Mouse (Mus musculus) layer of hippocampus, adult 2 months (tissue): ENCODE data around the gene Gm11232. TPM values are rescaled to one million over a fixed set of nuclear protein-coding genes. Genes with fewer than 3 reads are reported as not detected.

ENCODE experiments used
- DNase-seq, 2 experiments: peaks; one replicate each; pipeline ENCODE4 v3.0.0; 2022; ENCODE audit warnings: low spot score in 2 of 2
- H3K27ac ChIP-seq: fragments of 200-600 bp; 2 replicates; pipeline ENCODE4 v1.8.1; 2022
- H3K4me3 ChIP-seq: fragments of 200-600 bp; 2 replicates; pipeline ENCODE4 v1.8.1; 2022; ENCODE audit warnings: mild to moderate bottlenecking
- CTCF ChIP-seq: fragments of 200-600 bp; conservative IDR thresholded peaks from 2 replicates; pipeline ENCODE4 v1.8.1; 2022; ENCODE audit warnings: antibody characterized with exemption, mild to moderate bottlenecking, moderate library complexity
- long read RNA-seq, 2 experiments: library from polyadenylated mRNA; stranded (forward); transcript quantifications; one replicate each; pipeline ENCODE4 v2.0.0; 2021; ENCODE audit warnings: borderline mapping rate in 2 of 2
- total RNA-seq, 2 experiments: library from RNA; stranded (reverse); gene quantifications; 2 replicates each; pipeline ENCODE4 v1.2.3; 2021

Gm11232 gene
- total RNA-seq: not detected
- long read RNA-seq, experiment 1: 0 reads
- long read RNA-seq, experiment 2: 0 reads

DNA sequence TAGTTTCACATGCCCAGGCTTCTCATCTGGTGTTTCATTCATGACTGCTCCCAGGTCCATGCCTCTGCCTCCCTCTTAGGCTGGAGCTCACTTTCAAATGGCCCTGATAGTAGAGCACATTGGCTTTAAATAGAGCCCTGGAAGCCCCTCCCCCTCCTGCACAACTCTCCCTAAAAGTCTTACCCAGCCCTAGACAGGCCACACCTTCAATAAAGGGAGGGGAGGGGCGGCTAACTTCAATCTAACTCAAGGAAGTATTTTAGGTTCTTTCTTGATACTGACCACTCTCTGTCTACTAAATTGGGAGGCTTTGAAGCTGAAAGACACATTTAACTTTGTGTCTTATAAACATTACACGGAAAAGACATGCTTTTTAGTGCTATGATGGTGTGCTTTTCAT, at the start of gene Gm11232:
Gene Gm11232 (minus strand): TSS at position 101 of the 400 bp plus-strand sequence.
- no peak for DNase-seq
- Histone ChIP-seq H3K4me3 (no peak within 1 kb of the TSS), H3K27ac (no peak within 1 kb of the TSS)
- no peak for TF ChIP-seq CTCF

DNA sequence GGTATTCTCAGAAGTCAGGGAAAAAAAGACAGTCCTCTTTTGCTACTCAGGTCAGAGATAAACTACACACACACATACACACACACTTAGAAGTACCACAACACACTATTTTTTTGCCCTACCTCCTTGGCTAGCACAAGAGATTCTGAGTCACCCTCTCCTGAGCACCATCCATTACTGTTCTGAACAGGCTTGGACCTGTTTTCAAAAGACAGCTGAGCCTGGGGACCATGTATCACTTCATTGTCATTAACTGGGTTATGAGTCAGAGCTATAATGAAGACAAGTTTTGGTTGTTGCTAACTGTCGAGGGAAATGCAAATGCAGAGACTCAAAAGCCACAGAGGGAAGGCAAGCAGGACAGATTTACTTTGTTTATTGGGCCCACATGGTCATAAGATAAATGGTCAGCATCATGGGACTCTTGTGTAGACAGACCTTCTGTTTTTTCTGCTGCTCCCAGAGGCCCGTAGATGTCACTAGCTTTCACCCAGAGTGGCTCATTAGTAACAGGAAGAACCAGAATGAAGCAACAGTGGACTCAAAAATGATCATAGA, 48.3 kb upstream of the Gm11232 start:
- TF ChIP-seq CTCF: no peak
- Histone ChIP-seq H3K4me3 (no peak overlapping the region), H3K27ac (no peak overlapping the region)
- no peak for DNase-seq

DNA sequence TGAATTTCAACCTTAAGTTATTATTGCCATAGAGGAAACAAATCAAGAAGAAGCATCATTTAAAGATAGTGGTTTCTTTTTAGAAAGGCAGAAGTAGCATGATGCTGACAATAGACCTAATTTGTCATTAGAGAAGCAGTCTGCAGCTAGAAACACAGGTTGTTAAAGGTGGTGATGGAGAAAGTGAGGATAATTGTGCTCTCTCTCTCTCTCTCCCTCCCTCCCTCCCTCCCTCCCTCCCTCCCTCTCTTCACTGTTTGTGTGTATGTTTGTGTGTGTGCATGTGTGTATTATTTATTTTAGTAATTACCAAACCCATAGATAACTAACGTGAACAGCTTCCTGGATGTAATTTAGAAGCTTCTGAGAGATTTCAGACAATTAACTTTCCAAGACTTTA, 7.8 kb upstream of the Gm11232 start:
- TF ChIP-seq CTCF: no peak
- Histone ChIP-seq H3K27ac (no peak overlapping the region), H3K4me3 (no peak overlapping the region)
- no peak for DNase-seq

DNA sequence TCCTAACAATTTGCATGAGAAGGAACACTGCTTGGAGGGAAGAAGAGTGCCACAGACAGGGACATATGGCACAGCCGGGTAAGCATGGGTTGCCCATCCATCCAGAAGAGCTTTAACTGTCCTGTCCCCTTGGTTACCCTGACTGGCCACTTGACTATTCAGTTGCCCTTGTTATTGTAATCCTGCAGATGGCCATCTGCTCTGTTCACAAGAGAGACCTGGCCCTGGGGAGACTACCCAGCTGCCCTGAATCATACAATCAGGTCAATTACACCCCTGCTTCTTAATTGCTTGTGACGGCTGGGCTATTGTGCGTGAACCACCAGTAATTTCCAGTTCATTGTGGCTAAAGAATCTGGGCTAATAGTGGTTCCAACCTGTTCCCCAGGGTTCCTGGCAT, 7.3 kb upstream of the Gm11232 start:
- no peak for TF ChIP-seq CTCF
- no peak overlapping the region for H3K4me3 ChIP-seq
- no peak for DNase-seq
- peak overlapping the region; percentile 41; the same call in 1 of the 2 replicates for H3K27ac ChIP-seq

DNA sequence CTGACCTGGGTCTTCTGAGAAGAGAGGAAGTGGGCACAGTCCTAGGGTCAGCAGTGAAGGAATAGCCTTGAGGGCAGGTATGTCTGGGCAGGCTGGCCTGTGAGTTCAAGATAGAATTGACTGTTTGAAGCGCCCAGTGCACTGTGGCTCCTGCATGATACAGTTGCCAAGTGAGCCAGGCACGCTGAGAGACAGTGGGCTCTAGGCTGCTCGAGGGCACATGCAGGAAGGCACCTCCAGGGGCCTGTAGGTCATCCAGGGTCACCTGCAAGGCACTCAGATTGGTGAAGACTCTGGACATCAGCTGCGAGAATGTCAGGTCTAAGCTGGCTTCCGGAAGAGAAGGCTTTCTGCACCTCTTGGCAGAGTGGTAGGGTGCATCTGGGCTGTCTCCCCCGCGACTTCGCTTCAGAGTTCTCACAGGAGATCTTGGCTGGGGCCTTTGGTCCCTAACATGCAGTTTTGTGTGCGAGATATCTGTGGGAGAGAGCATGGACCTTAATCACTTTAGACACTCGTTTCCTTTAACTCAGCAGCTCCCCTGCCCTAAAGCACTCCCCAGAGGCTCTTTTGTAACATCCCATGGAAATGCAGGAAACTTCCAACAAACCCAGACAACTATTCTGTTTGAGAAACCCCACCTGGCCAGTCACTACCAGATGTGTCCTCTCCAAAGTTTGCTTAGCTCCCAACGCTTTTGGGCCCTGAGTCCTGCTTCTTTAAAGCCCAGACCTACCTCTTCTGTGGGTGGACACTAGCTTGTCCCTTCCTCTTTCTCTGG, 1.1 kb downstream of the Gm11232 start:
- no peak for DNase-seq
- no peak for TF ChIP-seq CTCF
- Histone ChIP-seq H3K4me3 (no peak overlapping the region), H3K27ac (no peak overlapping the region)

DNA sequence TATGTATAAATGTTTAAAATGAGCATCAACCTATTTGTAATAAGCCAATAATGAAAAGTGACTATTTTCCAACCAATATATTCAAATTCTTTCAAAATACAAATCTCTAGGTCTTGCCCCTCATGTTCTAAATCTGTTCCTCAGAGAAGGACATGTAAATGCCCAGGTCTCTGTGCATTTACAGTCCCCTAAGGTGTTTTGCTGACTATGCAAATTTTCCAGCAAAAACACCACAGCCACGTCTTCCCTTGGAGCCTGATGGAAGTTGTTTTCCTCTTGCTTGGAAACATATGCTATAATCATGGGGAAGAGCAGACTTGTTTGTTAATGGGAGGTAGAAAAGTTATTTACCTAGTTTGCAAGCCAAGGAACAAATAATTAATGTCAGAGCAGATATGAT, 12.0 kb downstream of the Gm11232 start:
- no peak overlapping the region for H3K27ac ChIP-seq
- TF ChIP-seq CTCF: no peak
- H3K4me3 ChIP-seq: no peak overlapping the region
- no peak for DNase-seq

DNA sequence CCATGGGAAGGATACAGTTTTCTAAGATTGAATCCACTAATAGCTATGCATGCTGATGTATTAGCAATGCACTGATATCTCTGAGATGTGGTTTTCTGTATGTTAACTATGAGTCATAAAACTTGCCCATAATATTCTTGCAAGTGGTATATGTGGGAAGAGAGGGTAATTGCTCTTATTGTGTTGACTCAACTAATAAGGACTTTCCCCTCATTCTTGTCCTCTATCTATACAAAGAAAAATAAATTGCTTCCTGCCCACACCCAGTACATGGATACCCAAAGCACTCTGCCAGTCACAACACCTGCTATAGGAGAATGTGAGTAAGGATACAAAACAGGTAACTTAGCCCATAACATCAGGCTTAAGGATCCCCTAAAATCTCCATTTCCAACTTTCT, 21.2 kb downstream of the Gm11232 start:
- no peak overlapping the region for H3K27ac ChIP-seq
- H3K4me3 ChIP-seq: no peak overlapping the region
- no peak for DNase-seq
- TF ChIP-seq CTCF: no peak

DNA sequence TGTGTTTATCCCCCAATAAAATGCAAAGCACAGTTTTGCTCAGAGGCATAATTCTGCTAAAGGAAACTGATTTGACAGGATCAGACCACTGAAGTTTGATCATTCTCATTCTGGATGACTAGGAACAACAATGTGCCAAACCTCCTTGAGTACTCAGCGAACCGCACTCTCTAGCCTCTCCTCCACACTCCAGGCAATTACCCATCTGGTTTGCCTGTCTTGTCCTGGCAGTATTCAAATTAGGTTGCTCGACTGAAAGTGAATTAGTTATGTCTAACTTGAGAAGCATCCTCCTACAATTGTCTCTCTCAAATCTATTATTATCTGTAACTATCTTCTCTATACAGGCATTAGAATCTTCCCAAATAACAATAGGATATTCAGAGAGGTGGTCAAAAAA, 22.5 kb downstream of the Gm11232 start:
- no peak for DNase-seq
- no peak for TF ChIP-seq CTCF
- no peak overlapping the region for H3K4me3 ChIP-seq
- H3K27ac ChIP-seq: no peak overlapping the region

DNA sequence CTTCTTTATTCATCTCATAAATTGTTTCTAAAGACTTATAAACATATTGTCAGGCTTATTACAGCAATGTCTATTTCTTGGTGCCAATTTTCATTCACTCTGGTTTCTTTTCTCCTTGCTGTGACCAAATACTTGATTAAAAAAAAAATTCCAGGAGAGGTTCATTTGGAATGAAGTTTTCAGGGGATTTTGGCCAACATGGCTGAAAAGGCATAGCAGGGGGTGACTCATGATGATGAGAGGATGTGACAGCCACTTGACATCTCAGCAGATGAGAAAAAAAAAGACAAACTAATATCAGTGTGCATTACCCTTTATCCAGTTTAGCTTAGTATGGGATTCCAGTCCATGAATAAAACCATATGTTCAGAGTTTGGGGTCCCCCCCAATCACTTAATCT, 28.4 kb downstream of the Gm11232 start:
- no peak for DNase-seq
- Histone ChIP-seq H3K4me3 (no peak overlapping the region), H3K27ac (no peak overlapping the region)
- no peak for TF ChIP-seq CTCF

DNA sequence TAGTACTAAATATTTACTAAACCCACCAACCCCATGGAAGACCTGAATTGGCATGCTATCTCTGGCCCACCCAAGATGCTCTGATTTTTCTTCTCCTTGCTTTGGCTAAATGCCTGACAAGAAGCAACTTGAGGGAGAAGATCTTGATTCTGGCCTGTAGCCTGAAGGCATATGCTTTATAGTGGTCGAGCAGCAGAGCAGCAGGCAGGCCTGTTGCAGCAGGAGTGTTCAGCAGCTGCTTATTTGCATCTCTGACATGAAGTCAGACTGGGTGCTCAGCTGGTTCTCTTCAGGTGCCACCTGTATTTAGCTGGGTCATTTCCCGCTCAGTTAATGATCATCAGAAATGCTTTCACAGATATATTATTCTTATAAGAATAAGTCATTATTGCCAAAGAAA, 30.2 kb downstream of the Gm11232 start:
- TF ChIP-seq CTCF: no peak
- DNase-seq: no peak
- H3K27ac ChIP-seq: no peak overlapping the region
- H3K4me3 ChIP-seq: no peak overlapping the region

DNA sequence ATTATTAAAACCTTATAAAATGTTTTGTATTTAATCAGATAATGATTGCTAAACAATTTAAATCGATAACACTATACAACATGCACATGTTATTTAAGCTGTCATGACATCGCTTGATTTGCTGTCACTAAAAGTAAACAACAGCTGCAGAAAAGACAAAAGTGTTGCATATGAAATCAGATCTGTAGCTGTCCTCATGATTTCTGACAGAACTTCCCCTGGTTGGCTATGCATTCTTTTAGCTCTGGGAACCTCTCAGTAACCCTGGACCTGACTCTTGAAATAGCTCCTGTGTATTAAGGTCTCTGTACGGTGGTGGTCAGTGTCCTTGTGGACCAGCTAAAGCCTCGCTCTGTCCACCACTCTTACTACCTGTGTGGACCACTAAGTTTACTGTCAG, 30.7 kb downstream of the Gm11232 start:
- Histone ChIP-seq H3K4me3 (no peak overlapping the region), H3K27ac (no peak overlapping the region)
- TF ChIP-seq CTCF: no peak
- no peak for DNase-seq

DNA sequence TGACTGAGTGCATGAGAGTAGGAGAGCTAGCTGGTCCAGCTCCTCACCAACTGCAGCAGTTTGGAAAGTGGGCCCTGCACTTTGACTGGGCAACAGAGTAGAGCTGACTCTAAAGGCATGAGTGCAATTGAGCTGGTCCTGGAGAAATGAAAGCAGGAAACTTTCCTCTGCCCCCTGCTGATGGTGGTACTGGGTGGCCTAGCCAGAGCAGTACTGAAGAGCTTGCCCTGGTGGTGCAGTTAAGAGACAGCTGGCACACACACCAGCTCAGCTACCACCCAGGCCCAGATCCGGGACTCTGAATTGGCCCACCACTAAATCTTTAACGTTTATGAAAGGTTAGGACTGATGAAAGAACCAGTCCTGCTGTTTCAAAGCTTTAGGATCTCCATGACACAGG, 31.9 kb downstream of the Gm11232 start:
- no peak for TF ChIP-seq CTCF
- Histone ChIP-seq H3K27ac (no peak overlapping the region), H3K4me3 (no peak overlapping the region)
- no peak for DNase-seq
